Mouse (Mus musculus) spleen, adult 2 months (tissue): Measurements from ENCODE around the gene Pafah1b2. TPM values are rescaled to one million over a fixed set of nuclear protein-coding genes. Genes with fewer than 3 reads are reported as not detected.
A peak's percentile ranks its signal among the peaks of the same experiment; 100 is the strongest.

Experiments
- DNase-seq, 2 experiments: peaks; one replicate each; pipeline versions ENCODE4 v3.0.0 to v3.0.0-alpha.2; 2012 to 2021; ENCODE audit warnings: low spot score in 2 of 2, low read depth in 1 of 2
- H3K27ac ChIP-seq: fragments of 200-500 bp; 2 replicates; pipeline ENCODE4 v1.5.1; 2012; ENCODE audit warnings: low read length, inconsistent platforms; ENCODE audit not compliant: insufficient read depth
- H3K27me3 ChIP-seq: fragments of 200-500 bp; 2 replicates; pipeline ENCODE4 v1.6.1; 2012; ENCODE audit warnings: mild to moderate bottlenecking, moderate library complexity, low read length, inconsistent platforms; ENCODE audit not compliant: control insufficient read depth, insufficient read depth
- H3K36me3 ChIP-seq: fragments of 200-500 bp; 2 replicates; pipeline ENCODE4 v1.6.1; 2012; ENCODE audit warnings: mild to moderate bottlenecking, low read length, inconsistent platforms; ENCODE audit not compliant: control insufficient read depth, insufficient read depth
- H3K4me1 ChIP-seq: fragments of 200-500 bp; 2 replicates; pipeline ENCODE4 v1.6.1; 2011; ENCODE audit warnings: inconsistent platforms; ENCODE audit not compliant: control insufficient read depth, insufficient read depth, insufficient read length
- H3K4me3 ChIP-seq: fragments of 200-500 bp; 2 replicates; pipeline ENCODE4 v1.5.1; 2011; ENCODE audit warnings: mild to moderate bottlenecking, inconsistent platforms; ENCODE audit not compliant: insufficient read depth, insufficient read length; ENCODE audit errors: extremely low read depth
- CTCF ChIP-seq: fragments of 200-500 bp; IDR thresholded peaks from 2 replicates; pipeline ENCODE4 v1.5.1; 2011; ENCODE audit warnings: mild to moderate bottlenecking, inconsistent platforms; ENCODE audit not compliant: insufficient read depth, insufficient read length, insufficient replicate concordance; ENCODE audit errors: extremely low read depth
- POLR2A ChIP-seq: fragments of 200-500 bp; IDR thresholded peaks from 2 replicates; pipeline ENCODE4 v1.6.1; 2011; ENCODE audit warnings: low read depth, low read length, inconsistent platforms
- WGBS: fragments of 180-500 bp; shearing (Covaris S2); methylation state at CpG from one replicate; pipeline ENCODE4 v1.1.7; 2018; 5-methylcytosine and 5-hydroxymethylcytosine counted together
- polyA plus RNA-seq: library from polyadenylated mRNA; depleted of rRNA; stranded (reverse); fragments of >200 nt; gene quantifications from 2 replicates; pipeline ENCODE4 v1.2.3, GENCODE M21; 2012

The Pafah1b2 gene
- polyA plus RNA-seq, 1 experiment: 12.1 TPM

DNA sequence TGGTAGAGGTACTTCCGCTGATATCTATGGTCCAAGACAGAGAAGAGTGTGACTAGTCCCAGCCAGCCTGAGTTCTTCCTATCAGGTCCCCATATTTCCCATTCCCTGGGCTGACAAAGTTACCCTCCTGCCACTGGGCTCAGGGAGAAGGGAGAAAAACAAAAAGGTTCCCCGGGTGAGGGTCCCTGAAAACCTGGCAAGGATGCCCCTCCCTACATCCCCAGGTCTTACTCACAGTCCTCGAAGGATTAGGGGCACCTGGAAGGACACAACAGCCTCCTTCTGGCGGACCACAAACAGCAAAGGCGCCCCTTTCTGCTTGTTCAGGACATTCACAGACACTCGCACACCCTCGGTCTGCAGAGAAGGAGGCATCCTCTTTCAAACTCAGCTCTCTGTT, 59.6 kb downstream of the Pafah1b2 start:
- DNase-seq: no peak
- 81% methylated on average over 7 of the region's 7 CpGs for WGBS
- TF ChIP-seq POLR2A (no peak), CTCF (no peak)
- peak overlapping the region; percentile 4; the same call in 1 of the 2 replicates for H3K4me3 ChIP-seq
- H3K27ac ChIP-seq: no peak overlapping the region
- H3K36me3 ChIP-seq: peaks cover 20% of the 10 kb centered on the region
- peaks cover 7% of the 10 kb centered on the region; the same call in 1 of the 2 replicates for H3K4me1 ChIP-seq
- H3K27me3 ChIP-seq: no peaks in the 10 kb centered on the region

- no peak for TF ChIP-seq CTCF
- TF ChIP-seq POLR2A: no peak
- H3K4me3 ChIP-seq: no peak overlapping the region
- H3K27ac ChIP-seq: no peak overlapping the region
- WGBS: 87% methylated on average over 4 of the region's 4 CpGs
- DNase-seq: no peak
- H3K27me3 ChIP-seq: no peaks in the 10 kb centered on the region
- peaks cover 7% of the 10 kb centered on the region; the same call in 1 of the 2 replicates for H3K4me1 ChIP-seq
- H3K36me3 ChIP-seq: peaks cover 23% of the 10 kb centered on the region
These were observed 60.4 kb downstream of the Pafah1b2 start for GRCm38 (mm10) chr9:45952057-45952456.

GRCm38 (mm10) chr9:45946872-45947183, 65.7 kb downstream of the Pafah1b2 start:
- Histone ChIP-seq H3K27me3 (no peaks in the 10 kb centered on the region), H3K4me3 (no peak overlapping the region), H3K36me3 (peaks cover 39% of the 10 kb centered on the region), H3K27ac (no peak overlapping the region), H3K4me1 (peaks cover 25% of the 10 kb centered on the region)
- 71% methylated on average over 10 of the region's 10 CpGs for WGBS
- DNase-seq: no peak
- TF ChIP-seq POLR2A (no peak), CTCF (no peak)

- 85% methylated on average over 16 of the region's 16 CpGs for WGBS
- no peak for DNase-seq
- peaks cover 25% of the 10 kb centered on the region for H3K4me1 ChIP-seq
- peak overlapping the region; percentile 93 for H3K27ac ChIP-seq
- H3K36me3 ChIP-seq: peaks cover 41% of the 10 kb centered on the region
- TF ChIP-seq CTCF (no peak), POLR2A (no peak)
- no peaks in the 10 kb centered on the region for H3K27me3 ChIP-seq
- H3K4me3 ChIP-seq: no peak overlapping the region
These were observed 66.2 kb downstream of the Pafah1b2 start for GRCm38 (mm10) chr9:45946182-45946871.

DNA sequence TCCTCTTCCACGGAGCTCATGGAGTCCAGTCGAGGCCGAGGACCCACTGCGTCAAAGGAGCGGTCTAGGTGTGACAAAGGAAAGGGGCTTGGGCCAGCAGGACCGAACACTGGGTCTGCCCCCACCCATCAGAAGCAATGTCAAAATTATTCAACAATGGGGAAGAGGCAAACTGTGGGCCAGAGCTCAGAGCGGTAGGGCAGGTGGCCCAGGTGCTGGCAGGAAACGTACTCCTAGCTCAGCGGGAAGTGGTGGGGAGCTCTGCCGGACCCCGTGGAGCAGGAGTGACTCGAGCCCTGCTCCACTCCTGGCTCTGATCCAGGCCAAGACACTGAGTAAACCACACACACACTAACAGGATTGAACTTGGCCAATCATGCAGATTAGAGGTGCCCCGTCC, 66.8 kb downstream of the Pafah1b2 start:
- TF ChIP-seq CTCF: no peak
- no peak for TF ChIP-seq POLR2A
- Histone ChIP-seq H3K36me3 (peaks cover 46% of the 10 kb centered on the region), H3K27me3 (no peaks in the 10 kb centered on the region), H3K27ac (peak overlapping the region; percentile 93), H3K4me3 (no peak overlapping the region), H3K4me1 (peaks cover 25% of the 10 kb centered on the region)
- DNase-seq: no peak
- 40% methylated on average over 13 of the region's 13 CpGs for WGBS

DNA sequence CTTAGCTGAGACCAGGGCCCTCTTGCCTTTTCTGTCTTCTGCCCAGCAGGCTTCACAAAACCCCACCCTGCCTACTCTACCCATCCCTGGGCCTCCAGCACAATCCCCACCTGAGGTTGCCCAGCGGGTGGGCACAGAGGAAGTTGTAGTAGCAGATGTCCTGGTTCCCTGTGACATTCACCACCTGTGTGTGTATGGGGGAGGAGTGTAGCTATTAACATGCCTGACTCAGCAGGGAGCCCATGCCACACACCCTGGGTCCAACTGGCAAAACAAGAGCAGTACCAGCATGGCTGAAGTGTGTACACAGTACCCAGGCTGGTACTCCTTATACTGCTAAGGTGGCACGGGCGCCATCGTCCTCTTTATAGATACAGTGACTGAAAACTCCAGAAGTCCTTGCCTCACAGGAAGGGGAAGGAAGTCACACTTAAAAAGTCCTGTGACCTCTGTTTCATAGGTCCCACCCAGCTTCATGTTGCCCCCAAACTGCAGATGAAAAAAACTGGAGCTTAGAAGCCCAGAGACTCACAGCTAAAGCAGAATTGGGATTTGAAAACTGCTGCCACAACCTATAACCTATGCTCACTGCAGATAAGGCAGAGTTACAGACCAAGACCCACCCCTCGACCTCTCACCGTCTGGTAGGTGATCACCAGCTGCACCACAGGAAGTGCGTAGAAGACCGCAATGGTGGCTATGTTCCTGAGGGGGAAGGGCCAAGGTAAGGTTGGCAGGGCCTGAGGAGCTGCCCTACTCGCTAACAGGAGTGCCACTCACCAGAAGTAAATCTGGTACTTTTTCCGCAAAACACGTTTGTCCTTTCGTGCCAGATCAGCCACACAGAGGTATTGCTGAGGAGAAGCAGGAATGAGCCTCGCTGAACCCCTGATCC, 67.7 kb downstream of the Pafah1b2 start:
- TF ChIP-seq CTCF: no peak
- TF ChIP-seq POLR2A: peak; percentile 53
- H3K27me3 ChIP-seq: no peaks in the 10 kb centered on the region
- H3K36me3 ChIP-seq: peaks cover 42% of the 10 kb centered on the region
- H3K27ac ChIP-seq: peak overlapping the region; percentile 93
- H3K4me3 ChIP-seq: peak overlapping the region; percentile 23; the same call in 1 of the 2 replicates
- H3K4me1 ChIP-seq: peaks cover 25% of the 10 kb centered on the region
- 13% methylated on average over 13 of the region's 13 CpGs for WGBS
- peak; percentile 75 to 91 for DNase-seq
